Mouse (Mus musculus) liver, embryonic 15.5 days (tissue): Measurements from ENCODE around the gene Furin. TPM values are rescaled to one million over a fixed set of nuclear protein-coding genes. Genes with fewer than 3 reads are reported as not detected.

Source experiments
- ATAC-seq: fragments of 200-750 bp; cut with Nextera tagmentation; 2 replicates; pipeline ENCODE4 v1.8.0; 2017; ENCODE audit warnings: moderate number of reproducible peaks, mild to moderate bottlenecking, moderate library complexity; ENCODE audit not compliant: insufficient read depth
- H3K27ac ChIP-seq: fragments of 300-500 bp; sonication (generic); replicated peaks from 2 replicates; pipeline ENCODE4 v1.5.1; 2015; ENCODE audit warnings: mild to moderate bottlenecking, inconsistent platforms
- H3K27me3 ChIP-seq: fragments of 300-500 bp; sonication (generic); 2 replicates; pipeline ENCODE4 v1.6.1; 2015; ENCODE audit warnings: mild to moderate bottlenecking, inconsistent platforms
- H3K36me3 ChIP-seq: fragments of 300-500 bp; sonication (generic); replicated peaks from 2 replicates; pipeline ENCODE4 v1.6.1; 2015; ENCODE audit warnings: moderate library complexity, mild to moderate bottlenecking, inconsistent platforms
- H3K4me1 ChIP-seq: fragments of 300-500 bp; sonication (generic); replicated peaks from 2 replicates; pipeline ENCODE4 v1.6.1; 2015; ENCODE audit warnings: inconsistent platforms
- H3K4me2 ChIP-seq: fragments of 300-500 bp; sonication (generic); 2 replicates; pipeline ENCODE4 v1.6.1; 2015; ENCODE audit warnings: moderate library complexity, mild to moderate bottlenecking, inconsistent platforms
- H3K4me3 ChIP-seq: fragments of 300-500 bp; sonication (generic); replicated peaks from 2 replicates; pipeline ENCODE4 v1.5.1; 2015; ENCODE audit warnings: mild to moderate bottlenecking, inconsistent platforms
- H3K9ac ChIP-seq: fragments of 300-500 bp; sonication (generic); 2 replicates; pipeline ENCODE4 v1.6.1; 2015; ENCODE audit warnings: moderate library complexity, mild to moderate bottlenecking, inconsistent platforms
- H3K9me3 ChIP-seq: fragments of 300-500 bp; sonication (generic); replicated peaks from 2 replicates; pipeline ENCODE4 v1.6.1; 2016; ENCODE audit warnings: inconsistent platforms
- WGBS: fragments of 180-500 bp; shearing (Covaris S2); methylation state at CpG from one replicate; pipeline ENCODE4 v1.1.7; 2015; ENCODE audit warnings: mixed read lengths; ENCODE audit not compliant: insufficient replicate concordance; 5-methylcytosine and 5-hydroxymethylcytosine counted together
- polyA plus RNA-seq: library from polyadenylated mRNA; unstranded; fragments of >200 nt; fragmentation: Nextera tagmentation; extraction: Ambion mirVana; gene quantifications from 2 replicates; pipeline ENCODE4 v1.2.1, GENCODE M21; 2015

Gene Furin
- polyA plus RNA-seq, 1 experiment from 2014 or later: 8.0 TPM

DNA sequence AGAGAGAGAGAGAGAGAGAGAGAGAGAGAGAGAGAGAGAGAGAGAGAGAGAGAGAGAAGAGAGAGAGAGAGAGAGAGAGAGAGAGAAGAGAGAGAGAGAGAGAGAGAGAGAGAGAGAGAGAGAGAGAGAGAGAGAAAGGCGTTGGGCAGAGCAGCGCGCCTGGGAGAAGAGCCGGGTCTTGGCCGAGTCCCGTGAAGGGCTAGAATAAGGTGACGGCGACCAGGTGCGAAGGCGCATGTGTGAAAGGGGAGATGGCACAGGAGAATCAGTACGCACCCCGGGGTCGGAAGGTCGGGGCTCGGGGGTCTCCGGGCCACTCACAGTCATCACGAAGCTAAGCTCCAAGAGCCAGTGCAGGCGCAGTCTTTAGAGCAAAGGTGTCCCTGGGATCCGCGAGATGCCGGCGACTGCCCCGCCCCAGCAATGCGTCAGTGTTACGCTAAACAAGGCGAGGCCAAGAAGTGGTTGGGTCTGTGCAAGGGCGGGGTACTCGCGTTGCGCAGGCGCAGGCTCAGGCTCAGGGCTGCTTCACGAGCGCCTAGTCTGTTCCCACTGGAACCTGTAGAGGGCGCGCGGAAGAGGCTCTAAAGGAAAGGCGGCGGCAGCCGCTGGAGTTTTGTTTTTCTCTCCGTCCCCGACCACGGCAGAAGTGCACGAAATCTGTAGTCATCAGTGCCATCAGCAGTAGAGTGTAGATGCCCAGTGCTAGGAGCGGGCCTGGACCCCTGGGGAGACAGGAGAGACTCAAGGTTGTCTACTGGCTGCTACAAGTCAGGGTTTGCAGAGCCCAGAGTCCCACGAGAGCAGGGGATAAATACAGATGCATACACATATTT lies 65.2 kb downstream of the Furin start:
- H3K27me3 ChIP-seq: peaks cover 9% of the 10 kb centered on the region; the same call in 1 of the 2 replicates
- WGBS: under 1% methylated on average over 45 of the region's 45 CpGs
- peak overlapping the region; percentile 80 for H3K4me2 ChIP-seq
- peaks cover 48% of the 10 kb centered on the region for H3K4me1 ChIP-seq
- ATAC-seq: peak; percentile 98
- peak overlapping the region; percentile 86 for H3K27ac ChIP-seq
- peak overlapping the region; percentile 68 for H3K9ac ChIP-seq
- H3K4me3 ChIP-seq: peak overlapping the region; percentile 72
- H3K36me3 ChIP-seq: peaks cover 23% of the 10 kb centered on the region
- H3K9me3 ChIP-seq: no peaks in the 10 kb centered on the region

DNA sequence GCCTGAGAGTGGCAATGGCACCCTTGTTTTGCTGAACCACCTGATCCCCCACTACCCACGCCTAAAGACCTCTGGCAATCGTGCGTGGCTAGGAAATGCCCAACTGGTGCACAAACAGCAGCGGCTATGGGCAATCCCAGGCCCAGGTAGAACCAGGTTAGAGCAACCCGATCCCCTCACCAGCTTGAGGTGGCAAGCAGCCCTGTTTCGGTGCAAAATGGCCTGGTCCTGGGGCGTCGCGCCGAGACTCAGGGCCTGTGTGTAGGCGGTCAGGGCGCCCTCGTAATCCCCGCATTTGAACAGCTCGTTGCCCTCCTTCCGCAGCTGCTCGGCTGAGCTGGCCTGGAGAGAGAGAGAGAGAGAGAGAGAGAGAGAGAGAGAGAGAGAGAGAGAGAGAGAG lies 65.9 kb downstream of the Furin start:
- ATAC-seq: no peak
- Histone ChIP-seq H3K27me3 (peaks cover 9% of the 10 kb centered on the region; the same call in 1 of the 2 replicates), H3K4me3 (peak overlapping the region; percentile 72), H3K27ac (no peak overlapping the region), H3K9me3 (no peaks in the 10 kb centered on the region), H3K4me1 (peaks cover 48% of the 10 kb centered on the region), H3K4me2 (peak overlapping the region; percentile 80), H3K9ac (peak overlapping the region; percentile 68), H3K36me3 (peaks cover 29% of the 10 kb centered on the region)
- 14% methylated on average over 17 of the region's 17 CpGs for WGBS

Other genes starting within 250 kb of the Furin start
- 15.2 and 15.5 TPM in 2 replicates for gene Sema4b, start 218.6 kb downstream of the Furin start, polyA plus RNA-seq
- 84.7 and 85.0 TPM in 2 replicates for gene Cib1, start 172.6 kb downstream of the Furin start, polyA plus RNA-seq
- gene Gdpgp1, start 172.6 kb downstream of the Furin start, polyA plus RNA-seq: 2.0 and 2.1 TPM in 2 replicates
- gene Ttll13, start 159.1 kb downstream of the Furin start, polyA plus RNA-seq: 0.16 and 0.20 TPM in 2 replicates
- gene Ngrn, start 144.2 kb downstream of the Furin start, polyA plus RNA-seq: 25.4 and 28.3 TPM in 2 replicates
- 4.4 and 5.6 TPM in 2 replicates for gene Vps33b, start 135.8 kb downstream of the Furin start, polyA plus RNA-seq
- gene Prc1, start 111.0 kb downstream of the Furin start, polyA plus RNA-seq: 126 and 128 TPM in 2 replicates
- 2.8 and 3.1 TPM in 2 replicates for gene Rccd1, start 81.0 kb downstream of the Furin start, polyA plus RNA-seq
- gene Unc45a, start 64.4 kb downstream of the Furin start, polyA plus RNA-seq: 8.9 and 9.4 TPM in 2 replicates
- 3.1 and 3.5 TPM in 2 replicates for gene Hddc3, start 62.3 kb downstream of the Furin start, polyA plus RNA-seq
- 2.5 and 3.6 TPM in 2 replicates for gene Man2a2, start 34.1 kb downstream of the Furin start, polyA plus RNA-seq
- gene Fes, start 17.5 kb downstream of the Furin start, polyA plus RNA-seq: 16.6 and 19.2 TPM in 2 replicates
- gene Blm, start 129.7 kb upstream of the Furin start, polyA plus RNA-seq: 25.5 and 27.4 TPM in 2 replicates